Mouse (Mus musculus) urinary bladder, postnatal 4 days (tissue): ENCODE data around the gene Gmppb.

Experiments
- DNase-seq, 2 experiments: peaks; one replicate each; pipeline ENCODE4 v3.0.0; 2021 to 2022; ENCODE audit warnings: low spot score in 2 of 2

Gene Gmppb

DNA sequence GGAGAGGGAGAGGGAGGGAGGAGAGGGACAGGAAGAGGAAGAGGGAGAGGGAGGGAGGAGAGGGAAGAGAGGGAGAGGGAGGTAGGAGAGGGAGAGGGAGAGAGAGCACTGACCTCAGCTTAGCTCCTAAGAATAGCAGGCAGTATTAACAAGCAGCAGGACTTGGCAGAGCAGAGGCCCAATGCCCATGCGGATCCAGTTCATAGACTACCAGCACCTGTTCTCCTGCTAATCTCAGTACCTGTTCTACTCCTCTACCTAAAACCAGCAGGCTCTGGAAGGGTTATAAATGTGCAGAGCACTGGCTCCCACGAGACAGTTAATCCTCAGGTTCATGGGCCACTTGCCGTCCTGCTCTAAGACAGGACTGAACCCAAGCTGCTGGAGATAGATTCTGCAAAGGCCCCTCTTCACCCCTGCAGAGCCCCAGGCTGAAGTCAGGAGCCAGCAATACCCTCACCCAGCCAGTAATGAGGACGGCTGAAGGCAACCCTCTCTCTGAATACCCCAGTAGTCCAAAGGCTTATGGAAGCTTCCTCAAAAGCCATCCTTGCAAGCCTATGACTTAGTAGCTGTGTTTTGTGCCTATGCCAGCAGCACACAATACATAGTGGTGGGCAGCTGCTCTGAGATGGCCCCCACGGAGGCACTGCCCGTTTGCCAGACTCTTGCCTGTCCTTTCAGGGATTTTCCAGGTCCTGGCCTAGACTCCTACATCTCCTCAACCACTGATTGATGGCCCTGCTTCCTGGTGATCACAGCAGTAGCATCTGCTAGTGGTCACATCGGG, 24.3 kb downstream of the Gmppb start:
- DNase-seq, result no peak

- DNase-seq, result no peak
Measured at GRCm38 (mm10) chr9:108080168-108080567, 31.1 kb downstream of the Gmppb start, which contains the start of gene Mst1. TSS of gene Mst1 (plus strand) at chr9:108080436.

DNA sequence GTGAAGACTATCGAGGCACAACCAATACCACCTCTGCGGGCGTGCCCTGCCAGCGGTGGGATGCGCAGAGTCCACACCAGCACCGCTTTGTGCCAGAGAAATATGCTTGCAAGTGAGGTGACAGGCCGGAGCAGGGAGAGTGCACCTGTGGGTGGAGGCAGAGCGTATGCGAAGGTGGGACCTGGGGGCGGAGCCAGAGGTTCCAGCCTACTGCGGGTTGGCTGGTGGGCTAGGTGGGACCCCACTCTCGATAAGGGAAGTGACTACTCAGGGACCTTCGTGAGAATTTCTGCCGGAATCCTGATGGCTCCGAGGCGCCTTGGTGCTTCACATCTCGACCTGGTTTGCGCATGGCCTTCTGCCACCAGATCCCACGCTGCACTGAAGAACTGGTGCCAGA, 33.5 kb downstream of the Gmppb start:
- no peak for DNase-seq

GRCm38 (mm10) chr9:108082988-108083431, 34.0 kb downstream of the Gmppb start, which contains the start of gene Rnf123:
TSS of gene Rnf123 (minus strand) at chr9:108083346.
- DNase-seq, result no peak

- no peak for DNase-seq
Measured at GRCm38 (mm10) chr9:108083561-108083960, 34.5 kb downstream of the Gmppb start.

DNA sequence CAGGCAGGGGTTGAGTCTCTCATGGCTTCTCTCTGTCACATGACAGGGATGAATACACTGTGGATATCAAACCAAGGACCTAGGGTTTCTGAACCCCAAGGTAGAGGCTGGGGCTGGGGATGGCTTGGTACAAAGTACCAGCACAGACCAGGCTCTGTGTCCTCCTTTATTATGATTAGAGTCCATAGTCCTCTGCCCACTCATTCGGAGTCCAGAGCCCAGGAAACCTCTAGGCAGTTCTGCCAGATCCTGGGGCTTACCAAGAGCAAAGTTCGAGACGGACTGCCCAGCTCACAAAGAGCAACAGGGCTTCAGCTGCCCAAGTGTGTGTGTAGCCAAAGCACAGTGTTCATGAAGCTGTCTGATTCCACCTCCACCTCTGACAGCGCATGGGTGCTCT, 36.2 kb downstream of the Gmppb start:
- DNase-seq, result no peak

DNA sequence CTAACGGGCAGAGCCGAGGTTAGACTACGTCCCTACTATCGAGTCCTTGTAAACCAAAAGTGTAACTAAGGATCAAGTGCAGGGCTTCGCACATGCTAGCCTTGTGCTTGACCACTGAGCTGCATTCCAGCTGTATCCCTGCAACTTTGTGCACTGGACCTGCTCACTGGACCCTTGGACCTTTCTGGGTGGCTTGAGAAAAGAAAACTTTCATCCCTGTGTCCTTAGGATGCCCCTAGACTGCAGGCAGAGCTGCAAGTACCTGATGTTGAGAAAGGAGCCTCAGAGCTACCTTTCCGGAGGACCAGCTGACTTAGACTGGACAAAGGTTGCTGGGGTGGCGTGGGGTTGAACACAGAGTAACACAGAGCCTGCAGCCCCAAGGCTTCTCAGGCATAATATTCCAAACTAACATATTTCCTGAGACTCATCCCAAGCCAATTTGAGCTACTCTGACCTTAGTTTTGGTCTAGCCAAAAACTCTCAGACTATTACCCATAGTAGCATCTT, 41.6 kb downstream of the Gmppb start:
- no peak for DNase-seq

DNA sequence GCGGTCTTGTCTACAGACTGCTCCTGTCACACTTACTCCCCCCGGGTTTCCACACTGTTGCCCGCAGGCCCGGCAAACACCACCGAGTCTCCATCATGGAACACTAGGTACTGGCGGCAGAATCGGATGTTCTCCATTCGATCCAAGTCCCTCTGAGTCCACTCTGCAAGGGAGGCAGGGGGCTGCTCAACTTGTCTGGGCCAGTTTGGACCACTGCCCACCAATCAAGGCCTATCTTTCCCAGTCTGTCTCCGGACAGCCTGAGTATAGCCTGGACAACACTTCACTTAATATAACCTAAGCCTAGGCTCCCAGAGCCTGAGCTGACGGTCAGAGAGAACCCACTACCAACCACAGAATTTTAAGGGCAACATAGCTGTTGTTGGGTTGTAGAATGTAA, 44.5 kb downstream of the Gmppb start:
- no peak for DNase-seq

GRCm38 (mm10) chr9:108094184-108094941, 45.3 kb downstream of the Gmppb start, which contains the start of gene Apeh:
TSS of gene Apeh (minus strand) at chr9:108094606.
- peak; percentile 93 to 96 for DNase-seq

DNA sequence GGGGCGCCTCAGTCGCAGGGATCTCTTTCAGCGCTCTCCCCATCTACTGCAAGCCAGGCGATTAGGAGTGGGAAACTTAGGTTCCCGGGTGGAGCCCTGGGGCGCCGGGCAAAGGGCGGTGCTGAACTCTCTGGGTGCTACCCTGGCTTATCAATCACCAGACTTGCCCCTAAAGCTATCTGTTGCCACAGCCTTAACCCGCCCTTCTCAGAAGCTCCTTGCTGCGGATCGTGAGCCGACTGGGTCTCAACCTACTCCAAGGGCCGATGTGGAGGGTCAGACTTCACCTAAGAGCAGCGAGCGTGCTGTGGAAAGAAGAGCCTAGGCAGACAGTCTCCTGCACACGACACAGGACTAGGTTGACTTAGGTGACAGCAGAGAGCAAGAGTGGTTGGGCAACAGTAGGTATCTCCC, 46.0 kb downstream of the Gmppb start:
- no peak for DNase-seq

DNA sequence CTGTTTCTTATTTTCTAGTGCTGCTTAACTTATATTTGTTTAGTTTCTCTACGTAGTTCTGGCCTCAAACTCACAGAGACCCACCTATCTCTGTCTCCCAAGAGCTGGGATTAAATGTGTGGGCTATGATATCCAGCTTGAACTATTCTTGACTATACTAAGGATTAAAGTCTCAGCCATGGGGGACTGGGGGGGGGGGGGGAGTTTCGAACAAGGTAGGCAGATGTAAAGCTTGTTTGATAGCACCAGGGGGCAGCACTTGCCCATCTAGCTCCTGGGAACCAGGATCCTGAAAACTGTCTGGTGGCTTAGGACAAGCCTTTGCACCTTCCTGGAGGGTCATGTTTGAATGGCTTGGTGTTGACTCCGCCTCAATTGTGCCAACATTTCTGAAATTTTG, 46.5 kb downstream of the Gmppb start:
- DNase-seq, result no peak

GRCm38 (mm10) chr9:108095949-108096712, 47.1 kb downstream of the Gmppb start:
- no peak for DNase-seq

- DNase-seq, result no peak
Measured at GRCm38 (mm10) chr9:108099619-108100018, 50.6 kb downstream of the Gmppb start.
